Mouse (Mus musculus): ENCODE results near the gene 9130213A22Rik.

DNA sequence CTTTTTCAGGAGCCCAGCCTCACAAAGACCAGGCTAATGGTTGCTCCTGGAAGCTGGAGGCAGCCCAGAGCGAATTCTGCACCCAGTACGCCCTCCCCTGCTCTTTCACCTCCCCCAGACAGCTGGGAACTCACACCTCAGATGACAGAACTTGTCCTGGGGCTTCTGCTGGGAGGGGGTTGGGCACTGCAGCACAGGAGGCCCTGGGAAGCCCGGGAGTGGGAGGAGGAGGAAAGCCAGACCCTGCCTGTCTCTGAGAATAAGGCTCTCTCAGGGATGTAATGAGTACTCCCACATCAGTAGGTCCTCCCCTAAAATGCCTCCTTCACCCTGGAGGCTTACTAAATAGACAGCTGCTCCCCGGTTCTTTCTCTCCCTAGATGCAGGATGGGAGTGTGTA is 35.3 kb downstream of the 9130213A22Rik start:
- no peak for TF ChIP-seq CTCF (IDR thresholded peaks at IDR 0.05; ENCODE audit: low read depth, low read length)
- TF ChIP-seq TAL1 (conservative IDR thresholded peaks at IDR 0.05; ENCODE audit: low read depth, low read length): no peak
- no peak for TF ChIP-seq GATA1 (IDR thresholded peaks at IDR 0.05; ENCODE audit: borderline replicate concordance, low read length)
- TF ChIP-seq POLR2AphosphoS5 (IDR thresholded peaks at IDR 0.05; ENCODE audit: insufficient replicate concordance, low read depth, low read length): no peak
- no peak for TF ChIP-seq GATA2 (IDR thresholded peaks at IDR 0.05; ENCODE audit: borderline replicate concordance, low read depth, low read length)
